Mouse (Mus musculus) limb, embryonic 13.5 days (tissue): Measurements from ENCODE around the gene Itgb4. TPM values are rescaled to one million over a fixed set of nuclear protein-coding genes. Genes with fewer than 3 reads are reported as not detected.
"Not testable (repeated sequence)": the region's sequence is repeated elsewhere in the genome, so short reads cannot be mapped to it uniquely, and the experiment has no call there.

Experiments used
- ATAC-seq: fragments of 200-750 bp; cut with Nextera tagmentation; 2 replicates; pipeline ENCODE4 v1.8.0; 2017; ENCODE audit warnings: low read depth, moderate number of reproducible peaks, moderate TSS enrichment; ENCODE audit not compliant: low FRiP score
- H3K27ac ChIP-seq: fragments of 300-500 bp; sonication (generic); 2 replicates; pipeline ENCODE4 v1.5.1; 2015; ENCODE audit warnings: inconsistent platforms, mild to moderate bottlenecking, moderate library complexity
- H3K27me3 ChIP-seq: fragments of 300-500 bp; sonication (generic); 2 replicates; pipeline ENCODE4 v1.6.1; 2015; ENCODE audit warnings: mild to moderate bottlenecking, inconsistent platforms
- H3K36me3 ChIP-seq: fragments of 300-500 bp; sonication (generic); 2 replicates; pipeline ENCODE4 v1.6.1; 2015; ENCODE audit warnings: inconsistent platforms, mild to moderate bottlenecking, moderate library complexity
- H3K4me1 ChIP-seq: fragments of 300-500 bp; sonication (generic); 2 replicates; pipeline ENCODE4 v1.6.1; 2015; ENCODE audit warnings: inconsistent platforms
- H3K4me2 ChIP-seq: fragments of 300-500 bp; sonication (generic); replicated peaks from 2 replicates; pipeline ENCODE4 v1.6.1; 2015; ENCODE audit warnings: inconsistent platforms, mild to moderate bottlenecking, moderate library complexity
- H3K4me3 ChIP-seq: fragments of 300-500 bp; sonication (generic); 2 replicates; pipeline ENCODE4 v1.5.1; 2015; ENCODE audit warnings: moderate library complexity, mild to moderate bottlenecking, inconsistent platforms
- H3K9ac ChIP-seq: fragments of 300-500 bp; sonication (generic); 2 replicates; pipeline ENCODE4 v1.6.1; 2015; ENCODE audit warnings: mild to moderate bottlenecking, inconsistent platforms
- H3K9me3 ChIP-seq: fragments of 300-500 bp; sonication (generic); 2 replicates; pipeline ENCODE4 v1.6.1; 2016; ENCODE audit warnings: inconsistent platforms
- WGBS: fragments of 180-500 bp; shearing (Covaris S2); methylation state at CpG from one replicate; pipeline ENCODE4 v1.1.7; 2015; 5-methylcytosine and 5-hydroxymethylcytosine counted together
- polyA plus RNA-seq: library from polyadenylated mRNA; unstranded; fragments of >200 nt; fragmentation: Nextera tagmentation; extraction: Ambion mirVana; gene quantifications from 2 replicates; pipeline ENCODE4 v1.2.1, GENCODE M21; 2015

Itgb4 gene
- polyA plus RNA-seq, 1 experiment from 2014 or later = 6.3 TPM

- Histone ChIP-seq H3K4me3 (peak overlapping the region; percentile 73), H3K4me2 (peak overlapping the region; percentile 70), H3K36me3 (peaks cover 43% of the 10 kb centered on the region), H3K9ac (peak overlapping the region; percentile 89), H3K27me3 (no peaks in the 10 kb centered on the region), H3K27ac (peak overlapping the region; percentile 96), H3K9me3 (no peaks in the 10 kb centered on the region), H3K4me1 (peaks cover 26% of the 10 kb centered on the region)
- no peak for ATAC-seq
- WGBS = 15% methylated on average over 14 of the region's 14 CpGs
Observed at GRCm38 (mm10) chr11:116011529-116012261, 37.2 kb downstream of the Itgb4 start.

- H3K36me3 ChIP-seq = peaks cover 36% of the 10 kb centered on the region
- peaks cover 26% of the 10 kb centered on the region for H3K4me1 ChIP-seq
- H3K27me3 ChIP-seq = no peaks in the 10 kb centered on the region
- ATAC-seq = peak; percentile 93
- H3K27ac ChIP-seq = peak within 1 kb of the TSS; percentile 96
- WGBS = under 1% methylated on average over 54 of the region's 55 CpGs
- H3K4me3 ChIP-seq = peak within 1 kb of the TSS; percentile 73
- peak within 1 kb of the TSS; percentile 70 for H3K4me2 ChIP-seq
- H3K9ac ChIP-seq = peak within 1 kb of the TSS; percentile 89
- no peaks in the 10 kb centered on the region for H3K9me3 ChIP-seq
Observed at GRCm38 (mm10) chr11:116012262-116012947, 37.9 kb downstream of the Itgb4 start, which contains the start of gene Galk1. Gene Galk1 (minus strand): TSS chr11:116012719.

GRCm38 (mm10) chr11:116014821-116015220 lies 40.3 kb downstream of the Itgb4 start:
- no peak for ATAC-seq
- 66% methylated on average over 8 of the region's 8 CpGs for WGBS
- no peaks in the 10 kb centered on the region for H3K27me3 ChIP-seq
- no peak overlapping the region for H3K4me3 ChIP-seq
- H3K4me1 ChIP-seq = peaks cover 22% of the 10 kb centered on the region
- peaks cover 12% of the 10 kb centered on the region for H3K36me3 ChIP-seq
- H3K9me3 ChIP-seq = no peaks in the 10 kb centered on the region
- no peak overlapping the region for H3K27ac ChIP-seq
- no peak overlapping the region for H3K9ac ChIP-seq
- H3K4me2 ChIP-seq = no peak overlapping the region

GRCm38 (mm10) chr11:116018106-116018505 lies 43.6 kb downstream of the Itgb4 start:
- Histone ChIP-seq H3K9me3 (no peaks in the 10 kb centered on the region), H3K27me3 (no peaks in the 10 kb centered on the region), H3K9ac (no peak overlapping the region), H3K27ac (no peak overlapping the region), H3K4me2 (no peak overlapping the region), H3K4me3 (no peak overlapping the region), H3K4me1 (peaks cover 11% of the 10 kb centered on the region), H3K36me3 (peaks cover 16% of the 10 kb centered on the region)
- WGBS = 24% methylated on average over 6 of the region's 6 CpGs
- ATAC-seq = no peak

GRCm38 (mm10) chr11:116018867-116019266 lies 44.4 kb downstream of the Itgb4 start:
- H3K9me3 ChIP-seq, H3K27ac ChIP-seq, H3K27me3 ChIP-seq, H3K4me1 ChIP-seq, H3K4me3 ChIP-seq, H3K4me2 ChIP-seq, ATAC-seq, H3K9ac ChIP-seq: not testable (repeated sequence)
- 89% methylated on average over 4 of the region's 4 CpGs for whole genome bisulfite sequencing
- H3K36me3 ChIP-seq = peaks cover 21% of the 10 kb centered on the region

- no peaks in the 10 kb centered on the region for H3K27me3 ChIP-seq
- no peak overlapping the region for H3K9ac ChIP-seq
- 43% methylated on average over 1 of the region's 1 CpGs for WGBS
- no peak for ATAC-seq
- H3K9me3 ChIP-seq = no peaks in the 10 kb centered on the region
- peaks cover 21% of the 10 kb centered on the region for H3K36me3 ChIP-seq
- no peak overlapping the region for H3K27ac ChIP-seq
- H3K4me3 ChIP-seq = no peak overlapping the region
- peaks cover 8% of the 10 kb centered on the region for H3K4me1 ChIP-seq
- no peak overlapping the region for H3K4me2 ChIP-seq
Observed at GRCm38 (mm10) chr11:116019360-116019791, 44.9 kb downstream of the Itgb4 start.

GRCm38 (mm10) chr11:116019976-116020411 lies 45.5 kb downstream of the Itgb4 start:
- peak overlapping the region; percentile 39; the same call in 1 of the 2 replicates for H3K27ac ChIP-seq
- WGBS = 81% methylated on average over 2 of the region's 2 CpGs
- no peaks in the 10 kb centered on the region for H3K27me3 ChIP-seq
- no peak for ATAC-seq
- no peak overlapping the region for H3K4me2 ChIP-seq
- H3K4me1 ChIP-seq = peaks cover 8% of the 10 kb centered on the region
- no peak overlapping the region for H3K4me3 ChIP-seq
- H3K9ac ChIP-seq = no peak overlapping the region
- H3K9me3 ChIP-seq = no peaks in the 10 kb centered on the region
- peaks cover 21% of the 10 kb centered on the region for H3K36me3 ChIP-seq

GRCm38 (mm10) chr11:116020519-116020922 lies 46.0 kb downstream of the Itgb4 start:
- Histone ChIP-seq H3K9ac (no peak overlapping the region), H3K9me3 (no peaks in the 10 kb centered on the region), H3K36me3 (peaks cover 21% of the 10 kb centered on the region), H3K4me1 (peaks cover 8% of the 10 kb centered on the region), H3K27ac (no peak overlapping the region), H3K4me3 (no peak overlapping the region), H3K4me2 (no peak overlapping the region), H3K27me3 (no peaks in the 10 kb centered on the region)
- WGBS = 41% methylated on average over 1 of the region's 1 CpGs
- no peak for ATAC-seq

- no peak for ATAC-seq
- no peaks in the 10 kb centered on the region for H3K27me3 ChIP-seq
- peak overlapping the region; percentile 65 for H3K4me2 ChIP-seq
- 78% methylated on average over 6 of the region's 6 CpGs for WGBS
- H3K9me3 ChIP-seq = no peaks in the 10 kb centered on the region
- no peak overlapping the region for H3K27ac ChIP-seq
- peaks cover 21% of the 10 kb centered on the region for H3K36me3 ChIP-seq
- H3K4me1 ChIP-seq = peaks cover 8% of the 10 kb centered on the region
- peak overlapping the region; percentile 22 for H3K4me3 ChIP-seq
- no peak overlapping the region for H3K9ac ChIP-seq
Observed at GRCm38 (mm10) chr11:116021328-116022220, 47.1 kb downstream of the Itgb4 start.

- no peak overlapping the region for H3K27ac ChIP-seq
- peak overlapping the region; percentile 94 for H3K4me3 ChIP-seq
- peaks cover 8% of the 10 kb centered on the region for H3K4me1 ChIP-seq
- H3K9me3 ChIP-seq = no peaks in the 10 kb centered on the region
- ATAC-seq = no peak
- peak overlapping the region; percentile 65 for H3K4me2 ChIP-seq
- 58% methylated on average over 4 of the region's 4 CpGs for WGBS
- H3K27me3 ChIP-seq = no peaks in the 10 kb centered on the region
- peak overlapping the region; percentile 57 for H3K9ac ChIP-seq
- H3K36me3 ChIP-seq = peaks cover 21% of the 10 kb centered on the region
Observed at GRCm38 (mm10) chr11:116022256-116022780, 47.8 kb downstream of the Itgb4 start.

- ATAC-seq, H3K9me3 ChIP-seq, H3K27me3 ChIP-seq, H3K4me1 ChIP-seq: not testable (repeated sequence)
- 7% methylated on average over 18 of the region's 18 CpGs for WGBS
- H3K4me2 ChIP-seq = peak overlapping the region; percentile 65
- peak overlapping the region; percentile 94 for H3K4me3 ChIP-seq
- H3K27ac ChIP-seq = peak overlapping the region; percentile 99; the same call in 1 of the 2 replicates
- peaks cover 21% of the 10 kb centered on the region for H3K36me3 ChIP-seq
- H3K9ac ChIP-seq = peak overlapping the region; percentile 100
Observed at GRCm38 (mm10) chr11:116023074-116023770, 48.7 kb downstream of the Itgb4 start.
